Mouse (Mus musculus): ENCODE measurements around the gene Slc25a30. TPM values are rescaled to one million over a fixed set of nuclear protein-coding genes. Genes with fewer than 3 reads are reported as not detected.

The Slc25a30 gene
- polyA plus RNA-seq, 1 experiment from 2014 or later, result 3.6 TPM

- TF ChIP-seq CTCF (IDR thresholded peaks at IDR 0.05) (peak; percentile 59), EP300 (IDR thresholded peaks at IDR 0.05) (peak; percentile 73)
- peak; percentile 99 for ATAC-seq
- peak within 1 kb of the TSS; percentile 91 for H3K27ac ChIP-seq (ENCODE audit: low read length)
Measured at GRCm38 (mm10) chr14:75753991-75754817, 32.6 kb downstream of the Slc25a30 start, which contains the start of gene Cog3. Gene Cog3, minus strand, starts transcription at chr14:75754517.

DNA sequence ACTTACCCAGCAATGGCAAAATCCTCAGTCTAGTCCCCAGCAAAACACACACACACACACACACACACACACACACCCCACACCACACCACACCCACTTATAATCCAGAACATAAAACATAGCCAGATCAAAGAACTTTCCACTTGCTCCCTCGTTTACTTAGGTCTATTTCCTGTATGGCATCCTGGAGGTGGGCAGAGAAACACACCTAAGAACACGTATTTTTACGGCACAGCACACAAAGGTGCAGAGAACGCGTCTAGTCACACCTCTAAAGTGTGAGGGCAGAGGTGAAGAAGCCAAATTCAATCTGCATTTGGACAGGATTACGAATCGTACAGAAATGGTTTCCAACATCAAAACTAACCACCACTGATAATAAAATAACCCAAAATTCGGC, 33.6 kb downstream of the Slc25a30 start:
- peak overlapping the region; percentile 92; the same call in 1 of the 2 replicates for H3K4me3 ChIP-seq (ENCODE audit: low read depth, low read length)
- H3K27ac ChIP-seq (ENCODE audit: low read length), result no peak overlapping the region
- no peak for ATAC-seq
- peak overlapping the region; percentile 66 for H3K4me2 ChIP-seq (replicated peaks; ENCODE audit: low read depth, low read length)
- H3K27me3 ChIP-seq (replicated peaks; ENCODE audit: insufficient read depth, low read length), result no peaks in the 10 kb centered on the region
- DNase-seq (ENCODE audit: low spot score), result peak; percentile 24
- no peak overlapping the region for H3K9ac ChIP-seq (replicated peaks; ENCODE audit: low read depth)
- H3K4me1 ChIP-seq (ENCODE audit: insufficient read depth, low read depth, low read length), result peaks cover 11% of the 10 kb centered on the region
- WGBS, result 28% methylated on average over 8 of the region's 8 CpGs
- TF ChIP-seq EP300 (IDR thresholded peaks at IDR 0.05) (no peak), CTCF (IDR thresholded peaks at IDR 0.05) (no peak)
- no peaks in the 10 kb centered on the region for H3K9me3 ChIP-seq (ENCODE audit: low read length)
- no peaks in the 10 kb centered on the region for H3K36me3 ChIP-seq (ENCODE audit: insufficient read depth, low read length)

More at GRCm38 (mm10) chr14:75753991-75754817, 32.6 kb downstream of the Slc25a30 start, which contains the start of gene Cog3:
- Histone ChIP-seq H3K9me3 (ENCODE audit: low read length) (no peaks in the 10 kb centered on the region), H3K4me1 (ENCODE audit: insufficient read depth, low read depth, low read length) (peaks cover 11% of the 10 kb centered on the region), H3K4me3 (ENCODE audit: low read depth, low read length) (peak within 1 kb of the TSS; percentile 92), H3K4me2 (replicated peaks; ENCODE audit: low read depth, low read length) (peak within 1 kb of the TSS; percentile 66), H3K9ac (replicated peaks; ENCODE audit: low read depth) (peak within 1 kb of the TSS; percentile 87), H3K27me3 (replicated peaks; ENCODE audit: insufficient read depth, low read length) (no peaks in the 10 kb centered on the region), H3K36me3 (ENCODE audit: insufficient read depth, low read length) (no peaks in the 10 kb centered on the region)
- DNase-seq (ENCODE audit: low spot score), result peak; percentile 97
- WGBS, result 4% methylated on average over 66 of the region's 78 CpGs

- Histone ChIP-seq H3K36me3 (ENCODE audit: insufficient read depth, low read length) (no peaks in the 10 kb centered on the region), H3K4me1 (ENCODE audit: insufficient read depth, low read depth, low read length) (peaks cover 11% of the 10 kb centered on the region), H3K9ac (replicated peaks; ENCODE audit: low read depth) (no peak overlapping the region), H3K9me3 (ENCODE audit: low read length) (no peaks in the 10 kb centered on the region), H3K4me2 (replicated peaks; ENCODE audit: low read depth, low read length) (no peak overlapping the region), H3K27me3 (replicated peaks; ENCODE audit: insufficient read depth, low read length) (no peaks in the 10 kb centered on the region), H3K27ac (ENCODE audit: low read length) (no peak overlapping the region), H3K4me3 (ENCODE audit: low read depth, low read length) (no peak overlapping the region)
- TF ChIP-seq CTCF (IDR thresholded peaks at IDR 0.05) (no peak), EP300 (IDR thresholded peaks at IDR 0.05) (no peak)
- WGBS, result 77% methylated on average over 4 of the region's 4 CpGs
- ATAC-seq (no peak), DNase-seq (ENCODE audit: low spot score) (no peak)
Measured at GRCm38 (mm10) chr14:75751040-75751439, 35.8 kb downstream of the Slc25a30 start.

DNA sequence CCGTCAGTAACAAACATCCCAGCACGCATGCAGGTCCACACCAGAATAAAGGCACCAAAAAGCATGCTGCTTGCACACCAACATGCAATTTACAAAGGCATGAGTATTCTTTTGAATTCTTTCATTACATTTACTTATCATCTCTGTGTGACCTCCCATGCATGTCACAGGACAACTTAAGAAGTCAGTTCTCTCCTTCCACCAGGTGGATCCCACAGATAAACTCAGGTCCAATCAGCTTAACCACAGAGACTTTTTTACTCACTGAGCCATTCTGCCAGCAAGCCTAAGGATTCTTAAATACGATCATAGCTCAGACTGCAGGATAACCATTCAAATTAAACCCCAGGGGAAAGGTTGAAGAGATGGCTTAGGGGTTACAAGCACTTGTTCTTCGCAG, 37.7 kb downstream of the Slc25a30 start:
- H3K27me3 ChIP-seq (replicated peaks; ENCODE audit: insufficient read depth, low read length), result no peaks in the 10 kb centered on the region
- 0 out of 2 replicates have a peak, but pooled peaks cover 7% of the 10 kb centered on the region for H3K36me3 ChIP-seq (ENCODE audit: insufficient read depth, low read length)
- no peaks in the 10 kb centered on the region for H3K9me3 ChIP-seq (ENCODE audit: low read length)
- TF ChIP-seq CTCF (IDR thresholded peaks at IDR 0.05), result no peak
- no peak overlapping the region for H3K4me2 ChIP-seq (replicated peaks; ENCODE audit: low read depth, low read length)
- no peak overlapping the region for H3K27ac ChIP-seq (ENCODE audit: low read length)
- WGBS, result 92% methylated on average over 4 of the region's 4 CpGs
- no peak overlapping the region for H3K9ac ChIP-seq (replicated peaks; ENCODE audit: low read depth)
- ATAC-seq (no peak), DNase-seq (ENCODE audit: low spot score) (no peak)
- no peak overlapping the region for H3K4me3 ChIP-seq (ENCODE audit: low read depth, low read length)
- peaks cover 11% of the 10 kb centered on the region for H3K4me1 ChIP-seq (ENCODE audit: insufficient read depth, low read depth, low read length)

DNA sequence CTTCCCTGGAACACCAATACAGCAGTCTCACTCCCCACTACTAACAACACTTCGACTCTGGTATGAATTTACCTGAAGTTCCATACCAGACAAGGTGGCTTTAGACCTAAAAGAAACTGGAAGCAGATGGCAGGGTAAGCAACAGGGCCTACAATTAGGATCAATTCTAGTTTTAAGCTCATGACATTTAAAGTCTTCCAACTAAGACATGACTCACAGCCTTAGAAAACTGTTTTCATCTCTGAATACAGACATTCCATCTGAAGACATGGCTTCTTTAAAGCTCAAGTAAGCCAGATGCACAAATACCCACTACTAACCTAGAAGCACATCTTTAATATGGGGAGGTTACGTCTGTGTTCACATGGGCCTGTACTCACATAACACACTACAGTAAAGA, 38.9 kb downstream of the Slc25a30 start:
- H3K4me2 ChIP-seq (replicated peaks; ENCODE audit: low read depth, low read length), result no peak overlapping the region
- no peaks in the 10 kb centered on the region for H3K9me3 ChIP-seq (ENCODE audit: low read length)
- peaks cover 5% of the 10 kb centered on the region for H3K4me1 ChIP-seq (ENCODE audit: insufficient read depth, low read depth, low read length)
- H3K27ac ChIP-seq (ENCODE audit: low read length), result no peak overlapping the region
- H3K4me3 ChIP-seq (ENCODE audit: low read depth, low read length), result no peak overlapping the region
- WGBS, result 94% methylated on average over 2 of the region's 2 CpGs
- TF ChIP-seq CTCF (IDR thresholded peaks at IDR 0.05) (no peak), EP300 (IDR thresholded peaks at IDR 0.05) (no peak)
- H3K27me3 ChIP-seq (replicated peaks; ENCODE audit: insufficient read depth, low read length), result no peaks in the 10 kb centered on the region
- ATAC-seq, result no peak
- DNase-seq (ENCODE audit: low spot score), result no peak
- H3K9ac ChIP-seq (replicated peaks; ENCODE audit: low read depth), result no peak overlapping the region
- 0 out of 2 replicates have a peak, but pooled peaks cover 7% of the 10 kb centered on the region for H3K36me3 ChIP-seq (ENCODE audit: insufficient read depth, low read length)

DNA sequence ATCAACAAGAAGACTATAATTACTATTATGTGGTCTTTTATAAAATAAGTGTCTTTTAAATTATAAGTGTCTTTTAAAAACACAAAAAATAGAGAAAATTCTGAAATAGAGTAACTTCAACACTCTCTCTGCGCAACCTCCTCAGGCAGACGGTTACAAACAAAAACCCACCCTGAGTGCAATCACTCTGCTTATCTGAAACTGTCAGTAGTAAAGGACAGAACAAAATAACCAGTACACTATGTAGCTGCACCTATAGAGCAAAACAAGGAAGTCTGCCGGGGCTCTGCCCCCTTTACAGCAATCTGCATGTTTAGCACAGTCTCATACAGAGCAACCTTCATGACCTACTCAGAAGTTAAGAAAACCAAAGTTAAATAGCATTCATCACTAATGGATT, 44.9 kb downstream of the Slc25a30 start:
- H3K27ac ChIP-seq (ENCODE audit: low read length), result no peak overlapping the region
- no peak overlapping the region for H3K4me3 ChIP-seq (ENCODE audit: low read depth, low read length)
- no peak overlapping the region for H3K9ac ChIP-seq (replicated peaks; ENCODE audit: low read depth)
- H3K9me3 ChIP-seq (ENCODE audit: low read length), result no peaks in the 10 kb centered on the region
- H3K27me3 ChIP-seq (replicated peaks; ENCODE audit: insufficient read depth, low read length), result no peaks in the 10 kb centered on the region
- no peak for TF ChIP-seq CTCF (IDR thresholded peaks at IDR 0.05)
- no peak for TF ChIP-seq EP300 (IDR thresholded peaks at IDR 0.05)
- H3K36me3 ChIP-seq (ENCODE audit: insufficient read depth, low read length), result peaks cover 24% of the 10 kb centered on the region
- H3K4me2 ChIP-seq (replicated peaks; ENCODE audit: low read depth, low read length), result no peak overlapping the region
- no peak for ATAC-seq
- no peaks in the 10 kb centered on the region for H3K4me1 ChIP-seq (ENCODE audit: insufficient read depth, low read depth, low read length)
- DNase-seq (ENCODE audit: low spot score), result no peak
- 77% methylated on average over 3 of the region's 3 CpGs for WGBS

Data from lung, postnatal 0 days (tissue).